In genomic region chr4:82829429-82829828, GRCm38 (mm10) we compare ENCODE assay signal across 16 mouse cellular contexts. TPM values are rescaled to one million over a fixed set of nuclear protein-coding genes. Genes with fewer than 3 reads are reported as not detected.
"Had no signal": no experiment of that assay in that cellular context is flagged by ENCODE, and none has a peak within 500 bp of the region (broad histone marks: within the 10 kb centered on the region; RNA-seq: fewer than 3 reads in every experiment).

No protein-coding gene starts in this region.

- ATAC-seq: intestine, embryonic 16.5 days; liver, postnatal 0 days; midbrain, embryonic 13.5 days had no signal

- H3K9me3 ChIP-seq: kidney, embryonic 15.5 days; limb, embryonic 12.5 days; liver, embryonic 13.5 days; midbrain, embryonic 13.5 days; neural tube, embryonic 15.5 days had no signal

- H3K4me3 ChIP-seq: kidney, embryonic 15.5 days; limb, embryonic 12.5 days; liver, embryonic 13.5 days; midbrain, embryonic 13.5 days; neural tube, embryonic 15.5 days had no signal

- H3K4me1 ChIP-seq: kidney, embryonic 15.5 days; limb, embryonic 12.5 days; liver, embryonic 13.5 days; midbrain, embryonic 13.5 days; neural tube, embryonic 15.5 days had no signal

- H3K9ac ChIP-seq: kidney, embryonic 15.5 days; limb, embryonic 12.5 days; liver, embryonic 13.5 days; liver, postnatal 0 days; midbrain, embryonic 13.5 days; neural tube, embryonic 15.5 days had no signal

- DNase-seq: kidney, adult 2 months; kidney, postnatal 14 days; liver; liver, embryonic 13.5 days; liver, postnatal 0 days; right cerebral cortex, adult 18-20 months; right cerebral cortex, postnatal 25 days had no signal

- H3K27ac ChIP-seq: kidney, embryonic 15.5 days; limb, embryonic 12.5 days; liver, embryonic 13.5 days; midbrain, embryonic 13.5 days; neural tube, embryonic 15.5 days had no signal

- H3K27me3 ChIP-seq: kidney, embryonic 15.5 days; limb, embryonic 12.5 days; liver, embryonic 13.5 days; midbrain, embryonic 13.5 days; neural tube, embryonic 15.5 days had no signal

- H3K4me2 ChIP-seq: kidney, embryonic 15.5 days; limb, embryonic 12.5 days; liver, embryonic 13.5 days; midbrain, embryonic 13.5 days; neural tube, embryonic 15.5 days had no signal

RNA-seq across cellular contexts. Expression of gene Cer1, which starts 55.5 kb away (rescaled TPM):
- total RNA-seq: megakaryocyte progenitor cell, adult 5-6 weeks; midbrain, postnatal 0 days had no signal
- polyA plus RNA-seq: kidney, adult 2 months; large intestine, adult 2 months; liver, embryonic 13.5 days; liver, postnatal 0 days; midbrain, postnatal 0 days; small intestine, adult 2 months had no signal
